Mouse (Mus musculus): ENCODE data around the gene Lrp2. TPM values are rescaled to one million over a fixed set of nuclear protein-coding genes. Genes with fewer than 3 reads are reported as not detected.
A peak's percentile ranks its signal among the peaks of the same experiment; 100 is the strongest.

Gene Lrp2
- polyA plus RNA-seq, 1 experiment from 2014 or later: 2.1 TPM

DNA sequence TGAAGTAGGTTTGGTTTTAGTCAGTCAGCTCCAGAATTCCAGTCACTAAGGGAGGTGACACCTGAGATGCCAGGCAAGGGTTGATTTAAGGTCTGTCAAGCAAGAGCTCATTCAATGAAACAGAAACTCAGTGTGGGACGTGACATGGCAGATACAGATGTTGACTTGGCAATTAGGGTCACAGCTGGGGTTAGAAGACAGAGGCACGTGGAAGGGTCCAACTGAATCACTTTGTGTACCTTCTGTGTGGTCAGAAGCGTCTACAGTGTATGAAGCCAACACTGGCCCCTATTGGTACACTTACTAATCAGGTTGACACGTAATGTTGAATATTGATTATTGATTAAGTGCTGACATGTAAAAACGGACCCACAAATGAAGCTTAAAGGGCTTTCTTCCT, 161.0 kb downstream of the Lrp2 start:
- Histone ChIP-seq H3K36me3 (no peaks in the 10 kb centered on the region), H3K27me3 (replicated peaks) (no peaks in the 10 kb centered on the region), H3K4me2 (replicated peaks) (no peak overlapping the region), H3K4me3 (replicated peaks) (no peak overlapping the region), H3K4me1 (replicated peaks) (no peaks in the 10 kb centered on the region), H3K27ac (no peak overlapping the region), H3K9me3 (no peaks in the 10 kb centered on the region), H3K9ac (no peak overlapping the region)
- WGBS: 62% methylated on average over 5 of the region's 5 CpGs
- no peak for ATAC-seq

DNA sequence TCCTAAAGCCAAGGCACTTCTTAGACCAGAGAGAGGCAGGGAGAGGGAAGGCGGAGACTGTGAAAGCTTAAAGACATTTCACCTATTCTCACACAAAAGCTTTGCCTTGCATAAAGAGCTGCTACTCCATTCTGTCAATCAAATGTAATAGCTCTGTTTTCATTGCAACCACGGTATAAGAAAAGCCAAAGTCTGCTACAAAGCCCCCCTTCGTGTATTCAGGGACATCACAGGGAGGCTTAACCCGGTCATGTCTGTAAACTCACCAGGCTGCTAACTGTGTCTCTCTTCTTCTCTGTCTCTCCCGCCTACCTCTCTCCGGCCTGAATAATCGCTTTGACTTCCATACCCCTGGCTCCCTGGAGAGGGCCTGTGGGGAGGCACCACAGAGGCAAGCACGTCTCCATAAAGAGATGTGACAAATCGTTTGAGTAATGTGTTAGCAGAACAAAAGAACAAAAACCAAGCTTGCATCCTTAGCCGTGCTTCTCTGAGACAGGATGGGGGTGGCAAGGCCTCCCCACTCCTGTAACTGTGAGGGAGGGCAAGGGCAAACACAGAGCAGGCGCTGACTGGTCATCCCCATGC, 167.5 kb downstream of the Lrp2 start:
- no peaks in the 10 kb centered on the region for H3K27me3 ChIP-seq (replicated peaks)
- no peak overlapping the region for H3K4me3 ChIP-seq (replicated peaks)
- ATAC-seq: no peak
- H3K36me3 ChIP-seq: no peaks in the 10 kb centered on the region
- H3K4me1 ChIP-seq (replicated peaks): no peaks in the 10 kb centered on the region
- no peak overlapping the region for H3K27ac ChIP-seq
- H3K9me3 ChIP-seq: no peaks in the 10 kb centered on the region
- WGBS: 29% methylated on average over 11 of the region's 11 CpGs
- H3K4me2 ChIP-seq (replicated peaks): no peak overlapping the region
- no peak overlapping the region for H3K9ac ChIP-seq

DNA sequence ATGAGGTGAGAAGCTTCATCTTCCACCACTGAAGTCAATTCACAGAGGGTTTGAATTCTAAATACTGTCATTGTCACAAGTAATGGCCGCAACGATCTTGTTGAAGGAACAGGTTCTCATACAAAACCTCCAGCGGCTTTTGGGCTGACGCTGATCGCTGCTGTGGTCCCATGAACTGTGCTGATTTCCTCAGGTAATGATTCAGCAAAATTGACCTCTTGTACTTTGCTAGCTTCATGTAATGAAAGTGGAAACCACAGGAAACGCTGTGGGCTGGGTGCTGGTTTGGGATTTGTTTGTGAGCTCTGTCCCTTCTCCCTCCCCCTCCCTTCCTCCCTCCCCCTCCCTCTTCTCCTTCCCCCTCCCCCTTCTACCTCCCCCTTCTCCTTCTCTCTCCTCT, 170.8 kb downstream of the Lrp2 start:
- H3K27me3 ChIP-seq (replicated peaks): no peaks in the 10 kb centered on the region
- no peak overlapping the region for H3K4me3 ChIP-seq (replicated peaks)
- H3K9me3 ChIP-seq: no peaks in the 10 kb centered on the region
- WGBS: 84% methylated on average over 6 of the region's 6 CpGs
- H3K27ac ChIP-seq: no peak overlapping the region
- no peak overlapping the region for H3K9ac ChIP-seq
- H3K4me2 ChIP-seq (replicated peaks): no peak overlapping the region
- no peaks in the 10 kb centered on the region for H3K36me3 ChIP-seq
- ATAC-seq: no peak
- H3K4me1 ChIP-seq (replicated peaks): no peaks in the 10 kb centered on the region

DNA sequence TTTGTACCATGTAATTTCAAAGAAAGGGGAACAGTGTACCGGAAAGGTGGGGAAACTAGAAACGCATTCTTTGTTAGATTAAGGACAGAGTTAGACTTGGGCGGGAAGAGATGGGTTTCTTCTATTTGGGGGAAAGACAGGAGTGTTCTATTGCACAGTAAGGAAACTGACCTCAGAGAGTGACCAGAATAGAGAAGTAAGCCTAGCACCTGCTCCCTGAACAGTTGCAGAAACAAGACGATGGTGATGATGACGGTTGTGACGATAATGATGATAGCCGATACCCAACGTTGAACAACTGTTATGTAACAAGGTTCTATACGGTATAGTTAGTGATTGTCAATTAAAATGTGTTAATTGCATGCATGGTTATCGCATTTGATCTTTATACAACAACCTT, 171.3 kb downstream of the Lrp2 start:
- Histone ChIP-seq H3K4me1 (replicated peaks) (no peaks in the 10 kb centered on the region), H3K36me3 (no peaks in the 10 kb centered on the region), H3K4me2 (replicated peaks) (no peak overlapping the region), H3K27me3 (replicated peaks) (no peaks in the 10 kb centered on the region), H3K9me3 (no peaks in the 10 kb centered on the region), H3K27ac (no peak overlapping the region), H3K9ac (no peak overlapping the region), H3K4me3 (replicated peaks) (no peak overlapping the region)
- 90% methylated on average over 10 of the region's 10 CpGs for WGBS
- ATAC-seq: no peak

DNA sequence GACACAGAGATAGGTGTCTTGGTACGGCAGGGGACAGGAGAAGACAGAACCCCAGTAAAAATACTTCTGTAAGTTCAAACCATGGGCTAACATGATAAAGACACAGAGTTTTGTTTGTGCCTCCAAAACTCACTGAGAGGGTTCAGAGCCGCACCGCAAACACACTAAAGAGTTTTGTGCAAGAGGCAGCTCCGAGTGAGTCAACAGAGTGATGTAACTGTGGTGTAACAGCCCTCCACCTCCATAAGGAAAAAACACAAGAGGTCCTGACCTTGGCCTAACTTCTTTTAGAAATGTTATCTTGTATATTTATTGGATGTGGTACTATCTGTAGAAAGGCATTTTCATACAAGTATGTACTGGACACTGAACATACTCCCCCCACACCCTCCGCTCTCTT, 180.2 kb downstream of the Lrp2 start:
- no peak overlapping the region for H3K9ac ChIP-seq
- ATAC-seq: no peak

DNA sequence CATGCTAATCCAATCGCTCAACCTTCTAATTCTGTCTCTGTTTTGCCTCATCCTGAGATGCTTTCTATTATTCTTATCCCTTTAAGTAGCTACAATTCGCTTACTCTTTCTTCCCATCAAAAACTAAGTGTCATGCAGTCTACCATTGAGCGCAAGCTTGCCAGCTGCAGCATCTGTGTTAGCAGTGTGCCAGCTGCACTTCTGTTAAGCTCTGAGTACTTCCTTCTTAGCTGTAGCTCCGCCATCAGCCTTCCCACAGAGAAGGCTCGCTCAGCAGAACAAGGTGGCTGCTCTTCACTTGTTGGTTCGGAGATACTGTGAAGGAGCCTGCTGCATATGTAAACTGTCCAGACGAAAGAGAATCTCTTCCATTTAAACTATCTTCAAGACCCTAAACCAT, 183.6 kb downstream of the Lrp2 start:
- Histone ChIP-seq H3K4me1 (replicated peaks) (no peaks in the 10 kb centered on the region), H3K27me3 (replicated peaks) (no peaks in the 10 kb centered on the region), H3K9me3 (no peaks in the 10 kb centered on the region), H3K27ac (no peak overlapping the region), H3K36me3 (no peaks in the 10 kb centered on the region), H3K4me2 (replicated peaks) (no peak overlapping the region), H3K9ac (no peak overlapping the region), H3K4me3 (replicated peaks) (no peak overlapping the region)
- WGBS: 81% methylated on average over 7 of the region's 7 CpGs
- no peak for ATAC-seq

More for the DNA sequence above, 180.2 kb downstream of the Lrp2 start:
- Histone ChIP-seq H3K27me3 (replicated peaks) (no peaks in the 10 kb centered on the region), H3K27ac (no peak overlapping the region), H3K9me3 (no peaks in the 10 kb centered on the region), H3K4me2 (replicated peaks) (no peak overlapping the region), H3K36me3 (no peaks in the 10 kb centered on the region), H3K4me1 (replicated peaks) (no peaks in the 10 kb centered on the region), H3K4me3 (replicated peaks) (no peak overlapping the region)
- WGBS: 85% methylated on average over 5 of the region's 5 CpGs

DNA sequence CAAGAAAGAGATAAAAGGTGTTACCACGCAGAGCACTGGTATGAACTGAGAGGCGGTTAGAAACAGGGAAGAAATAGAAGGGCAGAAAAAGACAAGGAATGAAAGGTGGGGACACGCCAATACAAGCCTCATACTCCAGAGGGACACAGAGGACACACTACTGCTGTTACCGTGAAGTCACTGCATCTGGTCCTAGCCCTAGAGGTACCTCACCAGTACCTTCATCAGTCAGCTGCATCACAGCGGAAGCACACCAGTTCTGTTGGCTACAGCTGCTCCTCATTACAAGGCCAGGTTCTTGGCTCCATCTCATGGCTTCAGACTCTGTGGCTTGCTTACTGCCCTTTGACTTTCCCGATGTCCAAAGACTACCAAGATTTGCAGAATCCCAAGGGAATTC, 184.0 kb downstream of the Lrp2 start:
- ATAC-seq: no peak
- Histone ChIP-seq H3K27ac (no peak overlapping the region), H3K4me1 (replicated peaks) (no peaks in the 10 kb centered on the region), H3K4me3 (replicated peaks) (no peak overlapping the region), H3K36me3 (no peaks in the 10 kb centered on the region), H3K4me2 (replicated peaks) (no peak overlapping the region), H3K27me3 (replicated peaks) (no peaks in the 10 kb centered on the region), H3K9me3 (no peaks in the 10 kb centered on the region), H3K9ac (no peak overlapping the region)
- WGBS: 89% methylated on average over 6 of the region's 6 CpGs

DNA sequence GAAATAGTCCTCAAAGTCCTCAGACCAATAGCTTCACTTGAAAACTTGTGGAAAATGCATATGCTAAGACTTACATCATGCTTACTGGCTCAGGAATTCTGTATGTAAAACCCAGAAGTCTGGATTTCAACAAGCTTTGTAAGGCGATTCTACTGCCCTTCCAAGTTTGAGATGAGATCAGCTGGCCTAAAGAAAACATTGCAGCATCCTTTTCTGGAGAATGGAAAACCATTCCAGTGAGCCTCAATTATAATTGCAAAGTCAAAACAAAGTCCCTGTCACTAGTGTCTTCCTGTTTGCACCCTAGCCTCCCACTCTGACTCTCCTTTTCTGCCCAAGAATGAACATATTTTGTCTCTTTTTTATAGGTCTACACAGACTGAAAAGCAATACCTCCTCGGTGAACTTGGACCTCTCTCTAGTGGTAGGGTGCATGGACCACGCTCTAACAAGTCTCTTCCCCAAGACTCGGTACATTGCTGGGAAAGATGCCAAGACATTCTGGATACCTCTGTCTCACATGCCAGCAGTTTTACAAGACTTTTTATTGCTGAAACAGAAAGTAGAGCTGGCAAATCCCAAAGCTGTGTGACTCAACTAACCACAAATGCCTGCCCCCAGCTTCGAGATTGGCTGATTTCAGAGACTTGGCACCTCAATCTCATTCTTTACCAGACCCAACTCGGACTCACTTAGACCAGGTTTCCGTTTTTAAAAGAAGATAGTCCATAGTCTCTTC, 184.8 kb downstream of the Lrp2 start:
- no peak for ATAC-seq
- H3K9me3 ChIP-seq: no peaks in the 10 kb centered on the region
- no peaks in the 10 kb centered on the region for H3K27me3 ChIP-seq (replicated peaks)
- no peak overlapping the region for H3K4me3 ChIP-seq (replicated peaks)
- H3K4me2 ChIP-seq (replicated peaks): no peak overlapping the region
- no peaks in the 10 kb centered on the region for H3K4me1 ChIP-seq (replicated peaks)
- H3K36me3 ChIP-seq: no peaks in the 10 kb centered on the region
- H3K9ac ChIP-seq: no peak overlapping the region
- no peak overlapping the region for H3K27ac ChIP-seq
- 76% methylated on average over 7 of the region's 7 CpGs for WGBS

DNA sequence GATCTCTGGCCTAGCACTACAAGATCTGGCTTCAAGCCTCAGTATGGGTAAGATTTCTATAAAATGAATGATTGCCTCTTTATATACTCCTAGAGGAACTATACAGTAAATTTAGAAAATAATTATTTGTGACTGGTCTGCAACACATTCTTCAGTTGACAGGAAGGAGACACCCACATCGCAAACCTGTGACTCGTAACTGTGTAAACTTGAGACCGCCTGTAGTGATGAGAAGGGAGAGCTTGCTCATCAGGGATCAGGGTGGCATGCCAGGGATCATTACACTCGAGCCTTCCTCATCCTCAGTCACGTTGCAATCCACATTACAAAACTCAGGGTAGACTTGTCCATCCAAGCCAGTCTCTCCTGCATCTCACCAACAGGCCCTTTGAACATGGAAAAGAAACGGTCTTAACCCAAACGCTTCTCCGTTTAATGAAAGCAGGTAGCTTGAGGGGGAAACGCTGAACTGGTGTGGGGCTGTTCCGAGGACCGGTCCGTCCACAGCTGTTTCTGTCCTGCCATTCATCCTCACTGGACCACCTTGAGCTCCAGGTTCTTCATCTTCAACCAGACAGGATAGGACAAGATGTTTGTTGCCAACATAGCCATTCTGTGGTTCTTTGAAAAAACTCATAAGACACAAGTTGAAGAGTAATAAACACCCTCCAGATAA, 189.0 kb downstream of the Lrp2 start:
- H3K9me3 ChIP-seq: no peaks in the 10 kb centered on the region
- H3K27ac ChIP-seq: no peak overlapping the region
- no peak overlapping the region for H3K4me3 ChIP-seq (replicated peaks)
- H3K4me2 ChIP-seq (replicated peaks): no peak overlapping the region
- WGBS: 82% methylated on average over 12 of the region's 12 CpGs
- no peak overlapping the region for H3K9ac ChIP-seq
- no peaks in the 10 kb centered on the region for H3K4me1 ChIP-seq (replicated peaks)
- no peaks in the 10 kb centered on the region for H3K36me3 ChIP-seq
- ATAC-seq: no peak
- H3K27me3 ChIP-seq (replicated peaks): no peaks in the 10 kb centered on the region

DNA sequence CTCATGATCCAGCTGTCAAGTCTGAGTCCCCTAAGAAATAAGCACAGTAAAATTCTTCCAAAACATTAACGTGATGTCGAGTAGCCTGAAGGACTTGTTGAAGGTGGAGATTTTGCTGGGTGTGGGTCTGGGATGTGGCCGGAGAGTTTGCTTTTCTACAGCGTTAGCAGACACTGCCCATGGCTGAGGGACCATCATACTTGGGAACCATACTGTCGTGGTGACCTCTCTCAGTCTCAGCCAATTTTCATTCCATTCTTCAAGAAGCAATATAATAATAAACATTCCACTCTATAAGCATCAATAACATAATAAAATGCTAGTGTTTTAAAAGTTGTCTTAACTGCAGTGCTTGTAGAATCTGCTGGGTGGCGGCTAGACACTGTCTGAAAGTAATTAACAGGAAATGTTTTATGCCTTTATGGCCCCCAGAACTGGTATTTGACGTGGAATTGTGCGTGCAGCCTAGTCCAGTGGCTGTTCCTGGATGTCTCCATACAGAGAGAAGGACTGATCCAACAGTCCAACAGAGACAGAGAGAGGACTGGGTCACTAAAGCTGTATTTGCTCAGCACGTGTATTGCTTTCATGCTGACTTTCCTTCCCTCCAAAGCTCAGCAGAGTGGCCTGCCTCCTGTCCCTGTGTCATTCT, 190.1 kb downstream of the Lrp2 start:
- no peak overlapping the region for H3K9ac ChIP-seq
- peak; percentile 86 for ATAC-seq
- H3K4me2 ChIP-seq (replicated peaks): no peak overlapping the region
- no peak overlapping the region for H3K4me3 ChIP-seq (replicated peaks)
- no peaks in the 10 kb centered on the region for H3K36me3 ChIP-seq
- no peaks in the 10 kb centered on the region for H3K27me3 ChIP-seq (replicated peaks)
- 40% methylated on average over 9 of the region's 9 CpGs for WGBS
- no peaks in the 10 kb centered on the region for H3K4me1 ChIP-seq (replicated peaks)
- H3K9me3 ChIP-seq: no peaks in the 10 kb centered on the region
- no peak overlapping the region for H3K27ac ChIP-seq

DNA sequence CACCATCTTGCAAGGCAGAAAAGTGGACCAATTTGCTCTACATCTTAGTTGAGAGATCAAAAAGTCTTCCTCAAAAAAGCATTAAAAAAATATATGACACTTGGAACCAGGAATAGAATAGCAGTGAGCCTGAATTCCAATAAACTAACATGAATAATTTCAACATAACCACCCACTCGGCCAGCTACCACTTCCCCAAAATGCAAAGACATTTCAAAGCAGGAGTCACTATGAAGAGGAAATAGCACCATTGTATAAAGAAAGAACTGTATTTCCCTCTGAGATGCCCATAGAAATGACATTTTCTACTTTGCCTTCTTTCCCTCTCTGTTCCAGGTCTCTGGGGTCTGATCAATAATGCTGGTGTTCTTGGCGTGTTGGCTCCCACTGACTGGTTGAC, 191.9 kb downstream of the Lrp2 start:
- H3K9me3 ChIP-seq: no peaks in the 10 kb centered on the region

DNA sequence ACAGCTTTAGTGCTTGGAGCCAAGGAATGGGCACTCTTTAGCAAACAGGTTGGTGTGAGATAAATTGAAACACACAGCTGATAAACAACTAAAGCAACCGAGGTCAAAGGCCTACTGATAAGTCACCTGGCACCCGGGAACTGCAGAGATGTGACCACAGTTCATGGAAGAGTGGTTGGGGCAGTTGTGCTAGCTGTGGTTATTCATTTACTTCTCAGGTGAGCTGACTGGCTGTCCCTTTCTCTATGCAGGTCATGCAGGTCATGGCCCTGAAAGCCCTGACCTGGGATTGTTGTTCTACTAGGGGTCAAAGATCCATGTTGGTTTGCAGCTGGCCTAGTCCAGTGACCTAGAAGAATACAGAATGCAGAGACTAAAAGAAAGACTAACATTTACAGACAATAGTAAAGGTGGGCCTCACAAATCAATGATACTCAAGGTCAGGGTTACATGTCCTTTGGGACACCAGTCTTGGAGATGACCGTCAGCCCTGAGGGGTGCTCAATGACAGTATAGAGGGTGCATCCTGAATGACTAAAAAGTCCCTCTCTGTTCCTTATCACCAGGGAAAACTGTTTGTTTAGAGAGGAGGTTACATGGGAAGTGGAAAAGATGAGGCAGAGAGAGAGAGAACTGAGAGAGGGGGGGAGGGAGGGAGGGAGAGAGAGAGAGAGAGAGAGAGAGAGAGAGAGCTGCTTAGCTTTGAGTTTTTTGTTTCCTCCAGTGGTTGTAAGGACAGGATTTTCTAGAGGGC, 199.6 kb downstream of the Lrp2 start:
- Histone ChIP-seq H3K4me2 (replicated peaks) (no peak overlapping the region), H3K4me3 (replicated peaks) (no peak overlapping the region), H3K27ac (no peak overlapping the region), H3K9ac (no peak overlapping the region), H3K27me3 (replicated peaks) (no peaks in the 10 kb centered on the region), H3K9me3 (no peaks in the 10 kb centered on the region), H3K36me3 (no peaks in the 10 kb centered on the region), H3K4me1 (replicated peaks) (no peaks in the 10 kb centered on the region)
- ATAC-seq: peak; percentile 92
- 48% methylated on average over 3 of the region's 3 CpGs for WGBS

More for the DNA sequence above, 191.9 kb downstream of the Lrp2 start:
- Histone ChIP-seq H3K9ac (no peak overlapping the region), H3K4me1 (replicated peaks) (no peaks in the 10 kb centered on the region), H3K27ac (no peak overlapping the region), H3K4me2 (replicated peaks) (no peak overlapping the region), H3K27me3 (replicated peaks) (no peaks in the 10 kb centered on the region), H3K36me3 (no peaks in the 10 kb centered on the region), H3K4me3 (replicated peaks) (no peak overlapping the region)
- 88% methylated on average over 2 of the region's 2 CpGs for WGBS
- no peak for ATAC-seq
